Mouse (Mus musculus): ENCODE data around the gene Kcnk1. TPM values are rescaled to one million over a fixed set of nuclear protein-coding genes. Genes with fewer than 3 reads are reported as not detected.

The Kcnk1 gene
- 0.18 TPM in 1 of 2 replicates, not detected in the other for polyA plus RNA-seq (2012; ENCODE audit: low replicate concordance)

DNA sequence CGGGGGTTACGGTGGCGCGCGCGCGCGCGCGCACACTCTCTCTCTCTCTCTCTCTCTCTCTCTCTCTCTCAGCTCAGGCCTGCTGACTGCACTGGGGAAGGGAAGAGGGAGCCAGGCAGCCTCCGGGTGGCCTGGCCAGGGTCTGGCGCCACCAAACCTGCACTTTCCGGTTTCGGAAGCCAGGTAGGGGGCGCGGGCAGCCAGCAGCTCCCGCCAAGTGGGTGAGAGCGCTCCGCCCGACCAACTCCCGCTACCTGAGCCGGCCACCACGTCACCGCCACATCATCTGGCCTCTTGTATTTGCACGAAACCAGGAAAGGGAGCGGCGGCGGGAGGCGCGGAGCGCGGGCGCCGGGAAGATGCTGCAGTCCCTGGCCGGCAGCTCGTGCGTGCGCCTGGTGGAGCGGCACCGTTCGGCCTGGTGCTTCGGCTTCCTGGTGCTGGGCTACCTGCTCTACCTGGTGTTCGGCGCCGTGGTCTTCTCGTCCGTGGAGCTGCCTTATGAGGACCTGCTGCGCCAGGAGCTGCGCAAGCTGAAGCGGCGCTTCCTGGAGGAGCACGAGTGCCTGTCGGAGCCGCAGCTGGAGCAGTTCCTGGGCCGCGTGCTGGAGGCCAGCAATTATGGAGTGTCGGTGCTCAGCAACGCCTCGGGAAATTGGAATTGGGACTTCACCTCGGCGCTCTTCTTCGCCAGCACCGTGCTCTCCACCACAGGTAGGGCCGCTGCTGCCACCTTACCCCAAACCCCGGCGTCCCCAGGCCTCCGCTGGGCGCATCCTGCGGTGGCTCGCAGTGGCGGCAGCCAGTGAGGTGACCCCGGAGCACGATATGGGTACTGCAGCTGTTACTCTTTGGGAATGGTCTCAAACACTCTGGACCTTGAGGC lies at the start of gene Kcnk1:
Gene Kcnk1 (plus strand): TSS at position 70 of the 886 bp plus-strand sequence.

Other genes starting within 250 kb of the Kcnk1 start
- 0.22 TPM in 1 of 2 replicates, not detected in the other for gene Pcnx2, start 96.9 kb upstream of the Kcnk1 start, polyA plus RNA-seq (2012; ENCODE audit: low replicate concordance)
- not detected in 2 replicates for gene Map3k21, start 84.7 kb upstream of the Kcnk1 start, polyA plus RNA-seq (2012; ENCODE audit: low replicate concordance)